Mouse (Mus musculus) B cell, adult 2 months (primary cell): ENCODE results near the gene Mmp14.

Source experiments
- DNase-seq, 2 experiments: peaks; one replicate each; pipeline ENCODE4 v3.0.0; 2022

Gene Mmp14

DNA sequence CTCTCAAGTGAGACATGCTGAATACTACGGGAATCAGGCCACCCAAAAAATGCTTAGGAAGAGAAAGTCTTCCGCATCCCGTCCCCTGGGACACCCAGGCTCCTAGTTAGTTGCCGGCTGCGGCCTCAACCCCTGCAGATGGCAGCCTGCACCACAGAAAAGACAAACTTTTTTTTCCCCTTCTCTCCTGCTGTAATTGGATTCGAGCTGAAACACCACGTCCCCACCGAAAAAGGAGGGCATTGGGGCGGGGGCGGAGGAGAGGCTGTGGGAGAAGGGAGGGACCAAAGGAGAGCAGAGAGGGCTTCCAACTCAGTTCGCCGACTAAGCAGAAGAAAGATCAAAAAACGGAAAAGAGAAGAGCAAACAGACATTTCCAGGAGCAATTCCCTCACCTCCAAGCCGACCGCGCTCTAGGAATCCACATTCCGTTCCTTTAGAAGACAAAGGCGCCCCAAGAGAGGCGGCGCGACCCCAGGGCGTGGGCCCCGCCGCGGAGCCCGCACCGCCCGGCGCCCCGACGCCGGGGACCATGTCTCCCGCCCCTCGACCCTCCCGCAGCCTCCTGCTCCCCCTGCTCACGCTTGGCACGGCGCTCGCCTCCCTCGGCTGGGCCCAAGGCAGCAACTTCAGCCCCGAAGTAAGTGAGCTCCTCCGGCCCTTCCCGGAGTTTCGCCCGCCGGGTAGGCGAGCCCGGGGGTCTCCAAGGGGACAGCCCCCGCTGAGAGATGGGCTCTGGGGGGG is at the start of gene Mmp14:
Gene Mmp14 (plus strand): TSS at position 279 of the 744 bp plus-strand sequence.
- DNase-seq: no peak

- DNase-seq: no peak
Measured at GRCm38 (mm10) chr14:54381816-54382215, 49.6 kb upstream of the Mmp14 start.

- DNase-seq: no peak
Measured at GRCm38 (mm10) chr14:54382641-54383040, 48.8 kb upstream of the Mmp14 start.

DNA sequence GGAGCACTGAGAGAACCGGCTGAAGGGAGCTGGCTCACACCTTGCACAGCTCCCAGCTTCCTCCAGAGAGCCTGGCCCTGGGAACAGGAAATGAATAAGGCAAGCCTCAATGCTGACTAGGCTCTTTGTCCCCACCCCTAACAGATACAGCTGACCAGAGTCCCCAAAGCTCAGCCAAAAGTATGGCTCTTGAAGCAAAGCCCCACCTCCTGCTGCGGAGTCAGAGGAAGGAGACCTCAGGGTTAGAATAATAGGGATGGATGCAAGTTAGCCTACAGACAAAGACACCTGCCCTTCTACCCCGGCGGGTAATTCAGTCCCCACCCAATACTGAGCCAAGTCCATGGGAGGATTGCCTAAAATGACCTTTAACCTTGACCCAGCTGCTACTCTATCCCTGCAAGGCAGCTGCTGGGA is 48.0 kb upstream of the Mmp14 start:
- no peak for DNase-seq

DNA sequence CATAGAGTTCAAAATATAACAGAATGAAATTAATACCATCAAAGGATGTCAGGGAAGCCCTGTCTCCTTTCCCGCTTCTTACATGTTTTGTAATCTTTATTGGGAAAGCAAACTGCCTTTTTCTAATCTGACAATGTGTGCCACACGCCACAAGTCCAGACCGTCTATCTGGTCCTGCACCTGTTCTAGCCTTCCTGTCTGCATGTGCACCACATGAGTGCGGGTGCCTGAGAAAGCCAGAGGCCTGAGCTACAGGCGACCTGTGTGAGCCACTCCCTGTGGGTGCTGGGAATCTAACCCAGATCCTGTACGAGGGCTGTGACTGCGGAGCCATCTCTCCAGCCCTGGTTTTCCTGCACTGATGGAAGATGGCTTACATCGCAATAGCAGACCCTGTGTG is 47.0 kb upstream of the Mmp14 start:
- DNase-seq: no peak

DNA sequence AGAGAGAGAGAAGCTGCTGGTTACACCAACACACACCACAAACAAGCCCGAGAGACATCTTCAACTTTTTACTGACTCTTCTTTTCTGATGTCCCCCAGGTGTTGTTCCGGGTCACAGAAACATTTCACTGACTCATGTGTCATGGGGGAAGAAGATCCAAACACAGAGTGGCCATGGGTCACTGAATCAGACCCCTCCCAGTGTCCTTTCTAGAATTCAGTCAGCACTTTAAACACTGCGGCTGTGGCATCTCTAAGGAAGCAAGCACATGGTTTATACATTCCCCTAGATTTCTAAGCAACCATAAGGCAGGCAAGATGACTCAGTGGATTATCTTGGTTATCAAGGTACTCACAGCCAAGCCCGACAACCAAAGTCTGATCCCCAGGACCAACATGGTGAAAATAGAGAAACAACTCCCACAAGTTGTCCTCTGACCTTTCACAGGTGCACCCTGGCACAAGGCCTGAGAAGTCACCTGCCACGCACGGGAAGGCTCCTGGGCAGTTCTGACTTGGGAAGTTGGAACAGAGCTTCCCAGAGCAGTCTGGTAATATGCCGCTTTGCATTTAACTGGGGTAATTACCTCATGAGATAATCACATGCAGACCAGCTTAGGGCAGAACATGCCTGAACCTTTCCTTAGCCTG is 45.3 kb upstream of the Mmp14 start:
- DNase-seq: no peak

DNA sequence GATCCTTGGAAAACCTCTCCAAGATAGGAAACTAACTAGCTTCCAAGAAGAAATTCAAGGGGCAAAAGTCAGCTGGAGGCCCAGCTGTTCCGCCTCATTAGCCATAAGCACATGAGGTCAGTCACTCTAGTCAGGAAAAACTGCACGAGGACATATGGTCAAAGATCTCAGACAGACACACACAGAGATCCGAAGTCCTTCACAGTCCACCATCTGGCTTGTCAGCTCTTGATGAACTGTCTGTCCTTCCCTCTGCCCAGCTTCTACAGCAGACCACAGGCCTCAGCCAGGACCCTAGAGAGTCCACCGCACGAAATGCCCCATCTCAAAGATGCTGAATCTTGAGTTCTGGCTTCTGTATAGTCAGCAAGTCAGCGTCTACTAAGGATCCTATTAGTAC is 43.9 kb upstream of the Mmp14 start:
- DNase-seq: no peak

GRCm38 (mm10) chr14:54390843-54391242 is 40.6 kb upstream of the Mmp14 start:
- DNase-seq: no peak

DNA sequence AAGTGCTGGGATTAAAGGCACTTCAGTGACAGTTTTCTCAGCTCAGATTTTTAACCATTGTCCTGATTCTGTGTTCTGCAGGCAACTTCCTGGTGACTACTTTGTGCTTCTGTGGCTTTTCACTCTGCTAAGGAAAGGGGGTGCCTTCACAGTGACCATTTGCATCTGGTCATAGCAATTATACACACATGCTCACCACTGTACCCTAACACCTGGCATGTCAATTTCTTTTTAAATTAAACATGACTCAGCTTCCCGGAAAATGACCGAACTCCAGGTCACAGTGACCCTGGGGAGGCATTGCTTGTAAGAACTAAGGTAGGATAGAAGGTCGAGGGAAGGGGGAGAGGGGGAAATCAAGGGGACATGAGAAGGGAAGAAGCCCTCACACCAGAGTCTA is 37.6 kb upstream of the Mmp14 start:
- no peak for DNase-seq

- DNase-seq: no peak
Measured at GRCm38 (mm10) chr14:54394309-54394708, 37.1 kb upstream of the Mmp14 start.

- DNase-seq: no peak
Measured at GRCm38 (mm10) chr14:54396685-54397084, 34.7 kb upstream of the Mmp14 start.

DNA sequence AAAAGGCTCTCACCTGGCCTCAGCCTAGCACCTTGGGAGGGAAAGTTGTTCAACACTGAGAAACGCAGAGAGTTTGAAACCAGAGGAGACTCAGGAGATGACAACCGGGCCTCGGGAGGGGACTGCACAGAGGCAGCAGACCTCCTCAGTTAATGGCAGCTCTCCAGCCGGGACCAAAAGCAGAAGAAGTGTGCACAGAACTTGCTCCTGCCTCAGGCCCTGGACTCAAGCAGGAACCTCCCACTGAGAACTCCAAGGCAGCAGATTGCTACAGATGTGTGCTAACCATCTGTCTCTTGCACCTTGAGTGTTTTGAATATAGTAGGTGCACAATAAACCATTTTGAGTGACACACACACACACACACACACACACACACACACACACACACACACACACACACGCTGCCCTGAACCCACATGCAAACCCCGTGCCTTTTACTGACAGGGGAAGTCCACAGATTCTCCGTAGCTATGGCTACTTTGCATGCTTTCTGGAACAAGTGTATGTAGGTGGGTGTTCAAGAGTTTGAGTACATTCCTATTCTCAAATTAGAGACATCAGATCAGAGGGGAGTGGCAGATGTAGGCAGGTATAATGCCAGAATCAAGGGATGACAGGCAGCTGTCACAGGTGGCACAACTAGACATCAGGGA is 33.4 kb upstream of the Mmp14 start:
- peak; percentile 29 to 36 for DNase-seq

DNA sequence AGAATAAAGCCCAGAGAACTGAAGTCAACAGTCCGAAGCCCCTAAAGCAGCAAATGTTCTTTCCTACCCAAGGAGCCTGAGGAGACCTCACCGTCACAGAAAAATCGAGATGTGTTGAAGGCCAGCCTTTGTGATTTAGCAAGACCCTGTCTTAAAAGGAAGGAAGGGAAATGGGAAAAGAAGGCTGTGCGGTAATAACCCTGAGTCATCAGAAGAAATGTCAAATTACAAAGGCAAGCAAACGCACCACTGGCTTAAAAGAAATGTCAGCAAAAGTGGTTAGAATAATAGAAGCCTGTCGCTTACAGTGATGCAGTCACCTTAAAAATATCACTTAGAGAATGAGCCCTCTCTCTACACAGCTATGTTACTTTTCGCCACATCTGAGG is 32.9 kb upstream of the Mmp14 start:
- no peak for DNase-seq

- DNase-seq: no peak
Measured at GRCm38 (mm10) chr14:54398921-54399382, 32.5 kb upstream of the Mmp14 start.

DNA sequence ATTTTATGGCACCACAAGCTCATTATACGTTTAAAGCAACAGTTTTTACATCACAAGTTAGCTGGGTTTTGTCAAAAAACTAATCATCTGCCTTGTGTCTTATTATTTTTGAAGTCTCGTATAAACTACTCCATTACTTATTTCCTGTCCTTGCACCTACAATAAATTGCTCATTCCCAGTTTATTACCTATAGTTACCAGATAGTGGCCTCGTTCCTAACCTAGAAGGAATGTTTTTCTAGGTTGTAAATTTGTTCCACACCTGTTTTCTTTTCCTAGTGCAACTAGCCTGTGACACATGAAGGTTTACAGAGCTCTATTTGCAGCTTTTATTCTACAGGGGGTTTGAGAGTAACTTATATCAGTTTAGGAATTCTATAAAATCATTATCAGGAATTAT is 29.7 kb upstream of the Mmp14 start:
- no peak for DNase-seq

DNA sequence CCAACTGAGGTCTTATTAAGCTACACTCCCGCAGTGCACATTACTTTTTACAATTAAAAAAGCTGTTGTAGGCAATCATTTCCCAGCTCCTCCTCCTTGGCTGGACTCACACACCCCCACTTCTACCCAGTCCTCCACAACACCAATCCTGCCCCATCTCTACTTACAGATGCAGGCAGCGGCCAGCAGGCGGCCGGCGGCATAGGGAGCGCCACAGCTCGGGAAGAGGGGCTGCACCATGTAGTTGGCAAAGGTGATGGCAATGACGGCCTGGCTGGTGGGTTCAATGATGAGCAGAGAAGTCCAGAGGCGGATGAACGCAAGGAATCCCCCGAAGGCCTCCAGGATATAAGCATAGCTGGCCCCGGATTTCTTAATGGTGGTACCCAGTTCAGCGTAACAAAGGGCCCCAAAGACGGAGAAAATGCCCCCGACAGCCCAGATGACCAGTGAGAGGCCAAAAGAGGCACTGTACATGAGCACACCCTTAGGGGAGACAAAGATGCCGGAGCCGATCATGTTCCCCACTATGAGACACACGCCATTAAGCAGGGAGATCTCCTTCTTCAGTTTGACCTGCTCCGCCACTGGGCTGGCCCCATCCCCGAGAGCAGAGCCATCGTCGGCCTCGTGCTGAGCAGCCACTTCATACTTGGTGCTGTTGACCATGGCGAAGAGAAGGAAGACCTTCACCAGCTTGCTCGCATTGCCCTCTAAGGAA is 22.9 kb upstream of the Mmp14 start:
- no peak for DNase-seq

GRCm38 (mm10) chr14:54409057-54409645 is 22.3 kb upstream of the Mmp14 start:
- DNase-seq: peak; percentile 53 to 61

DNA sequence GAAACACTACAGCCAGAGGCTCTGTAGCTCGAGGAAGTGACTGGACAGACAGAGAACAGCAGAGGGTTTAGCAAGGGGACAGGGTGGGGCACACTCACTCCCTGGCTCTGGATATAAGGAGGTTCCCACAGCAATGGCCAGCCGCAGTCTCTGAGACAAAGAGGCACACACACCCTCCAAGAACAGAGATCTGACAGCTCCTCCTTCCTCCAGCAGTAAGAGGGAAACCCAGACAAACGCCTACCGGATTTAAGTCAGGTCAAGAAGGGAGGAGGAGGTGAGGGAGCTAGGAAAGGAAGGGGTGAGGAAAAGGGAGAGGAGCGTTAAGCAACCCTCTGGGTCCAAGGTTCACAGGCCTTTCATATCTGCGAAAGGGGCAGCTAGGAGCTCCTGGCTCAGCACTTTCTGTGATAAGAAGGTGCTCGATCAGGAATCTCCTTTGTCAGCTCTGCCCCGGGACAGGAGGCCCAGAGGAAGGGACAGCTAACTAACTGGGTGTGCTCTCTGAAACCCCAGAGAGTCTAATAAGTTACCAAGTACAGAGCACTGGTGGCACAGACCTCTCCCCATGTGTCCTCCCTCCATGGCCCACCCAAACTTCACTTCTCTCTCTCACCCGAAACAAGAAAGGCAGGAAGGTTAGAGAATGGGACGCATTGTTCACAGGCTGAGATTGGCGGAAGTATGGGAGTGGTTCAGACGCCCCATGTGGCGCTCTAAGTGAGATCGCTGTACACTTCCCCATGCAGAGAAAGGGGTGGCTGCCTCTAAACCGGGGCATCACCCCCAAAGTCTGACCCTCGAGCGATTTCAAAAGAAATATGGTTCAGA is 21.2 kb upstream of the Mmp14 start:
- no peak for DNase-seq

GRCm38 (mm10) chr14:54412000-54412576 is 19.3 kb upstream of the Mmp14 start:
- no peak for DNase-seq

DNA sequence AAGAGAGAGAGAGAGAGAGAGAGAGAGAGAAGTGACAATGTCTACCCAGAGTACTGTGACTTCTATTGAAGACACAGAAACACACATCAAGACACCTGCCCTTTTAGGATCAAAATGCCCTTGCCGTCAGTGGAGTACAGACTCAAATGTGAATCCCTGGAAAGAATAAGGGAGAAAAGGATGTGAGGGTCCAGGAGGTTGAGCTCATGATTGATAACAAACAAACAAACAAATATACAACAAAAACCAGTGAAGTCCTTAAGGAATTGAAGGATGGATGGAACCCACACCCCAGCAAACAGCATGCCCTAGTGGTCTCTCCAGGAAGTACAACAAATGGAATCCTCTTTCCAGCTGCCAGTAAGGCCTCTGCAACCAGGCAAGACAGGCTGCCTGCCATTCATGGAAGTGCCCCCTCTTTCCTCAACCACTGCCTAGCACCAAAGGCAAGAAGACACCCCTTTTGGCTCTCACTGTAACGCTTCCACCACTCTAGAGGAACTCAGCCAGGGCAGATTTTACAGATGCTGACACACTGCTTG is 18.7 kb upstream of the Mmp14 start:
- DNase-seq: no peak
